Mouse (Mus musculus) forebrain, embryonic 12.5 days (tissue): ENCODE measurements around the gene Pqlc2. TPM values are rescaled to one million over a fixed set of nuclear protein-coding genes. Genes with fewer than 3 reads are reported as not detected.

Source experiments
- ATAC-seq: fragments of 200-750 bp; cut with Nextera tagmentation; 2 replicates; pipeline ENCODE4 v1.8.0; 2017; ENCODE audit warnings: moderate TSS enrichment; ENCODE audit not compliant: low FRiP score
- H3K27ac ChIP-seq: fragments of 300-500 bp; sonication (generic); 2 replicates; pipeline ENCODE4 v1.5.1; 2016; ENCODE audit warnings: mild to moderate bottlenecking
- H3K27me3 ChIP-seq: fragments of 300-500 bp; sonication (generic); 2 replicates; pipeline ENCODE4 v1.6.1; 2016; ENCODE audit warnings: mild to moderate bottlenecking
- H3K36me3 ChIP-seq: fragments of 300-500 bp; sonication (generic); replicated peaks from 2 replicates; pipeline ENCODE4 v1.6.1; 2016; ENCODE audit warnings: mild to moderate bottlenecking
- H3K4me1 ChIP-seq: fragments of 300-500 bp; sonication (generic); 2 replicates; pipeline ENCODE4 v1.6.1; 2016
- H3K4me2 ChIP-seq: fragments of 300-500 bp; sonication (generic); 2 replicates; pipeline ENCODE4 v1.6.1; 2016; ENCODE audit warnings: mild to moderate bottlenecking, moderate library complexity
- H3K4me3 ChIP-seq: fragments of 300-500 bp; sonication (generic); replicated peaks from 2 replicates; pipeline ENCODE4 v1.5.1; 2016; ENCODE audit warnings: mild to moderate bottlenecking
- H3K9ac ChIP-seq: fragments of 300-500 bp; sonication (generic); 2 replicates; pipeline ENCODE4 v1.6.1; 2016; ENCODE audit warnings: mild to moderate bottlenecking
- H3K9me3 ChIP-seq: fragments of 300-500 bp; sonication (generic); 2 replicates; pipeline ENCODE4 v1.6.1; 2016
- WGBS: fragments of 180-500 bp; shearing (Covaris S2); methylation state at CpG from one replicate; pipeline ENCODE4 v1.1.7; 2016; 5-methylcytosine and 5-hydroxymethylcytosine counted together
- polyA plus RNA-seq: library from polyadenylated mRNA; unstranded; fragments of >200 nt; fragmentation: Nextera tagmentation; extraction: Ambion mirVana; gene quantifications from 2 replicates; pipeline ENCODE4 v1.2.1, GENCODE M21; 2016

Gene Pqlc2
- 11.6 and 12.5 TPM in 2 replicates for polyA plus RNA-seq

DNA sequence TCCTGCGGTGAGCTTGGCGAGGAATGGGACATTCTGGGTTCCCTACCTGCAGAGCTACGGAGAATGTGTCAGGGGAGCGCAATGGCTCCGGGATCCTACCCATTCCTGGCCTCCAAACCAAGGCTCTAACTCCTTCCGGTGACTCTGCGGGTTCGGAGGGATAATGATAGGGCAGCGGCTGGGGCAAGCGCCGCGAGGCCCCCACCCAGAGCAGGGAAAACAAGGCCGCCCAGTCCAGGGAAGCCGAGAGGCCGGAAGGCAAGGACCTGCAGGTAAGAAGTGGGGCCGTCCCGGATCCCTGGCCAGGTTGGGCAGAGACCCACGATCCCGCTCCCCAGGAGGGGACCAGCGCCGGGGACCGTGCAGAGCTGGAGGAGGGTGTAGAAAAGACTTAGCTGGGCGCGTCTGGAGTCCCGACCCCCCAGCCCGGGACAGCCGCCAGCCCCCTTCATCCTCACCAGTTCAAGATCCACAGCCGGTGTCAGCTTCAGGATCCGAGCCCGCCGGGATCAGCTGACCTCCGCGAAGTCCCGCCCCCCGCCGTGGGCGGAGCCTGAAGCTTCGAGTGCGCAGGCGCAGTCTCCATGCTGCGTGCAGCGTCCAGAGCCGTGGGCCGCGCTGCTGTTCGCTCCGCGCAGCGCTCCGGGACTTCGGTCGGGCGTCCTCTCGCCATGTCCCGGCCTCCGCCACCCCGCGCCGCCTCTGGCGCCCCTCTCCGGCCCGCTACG is at the start of gene Pqlc2, which contains the start of gene Akr7a5:
Gene Pqlc2, minus strand, starts transcription at position 538 of the 728 bp plus-strand sequence.
Gene Akr7a5, plus strand, starts transcription at position 574 of the 728 bp plus-strand sequence.
- Histone ChIP-seq H3K27ac (peak within 1 kb of the TSS; percentile 69; the same call in 1 of the 2 replicates), H3K9me3 (no peaks in the 10 kb centered on the region), H3K4me1 (peaks cover 26% of the 10 kb centered on the region), H3K9ac (peak within 1 kb of the TSS; percentile 91), H3K4me3 (peak within 1 kb of the TSS; percentile 86), H3K36me3 (peaks cover 18% of the 10 kb centered on the region), H3K27me3 (peaks cover 5% of the 10 kb centered on the region; the same call in 1 of the 2 replicates), H3K4me2 (peak within 1 kb of the TSS; percentile 97)
- under 1% methylated on average over 63 of the region's 63 CpGs for WGBS
- peak; percentile 92 for ATAC-seq

DNA sequence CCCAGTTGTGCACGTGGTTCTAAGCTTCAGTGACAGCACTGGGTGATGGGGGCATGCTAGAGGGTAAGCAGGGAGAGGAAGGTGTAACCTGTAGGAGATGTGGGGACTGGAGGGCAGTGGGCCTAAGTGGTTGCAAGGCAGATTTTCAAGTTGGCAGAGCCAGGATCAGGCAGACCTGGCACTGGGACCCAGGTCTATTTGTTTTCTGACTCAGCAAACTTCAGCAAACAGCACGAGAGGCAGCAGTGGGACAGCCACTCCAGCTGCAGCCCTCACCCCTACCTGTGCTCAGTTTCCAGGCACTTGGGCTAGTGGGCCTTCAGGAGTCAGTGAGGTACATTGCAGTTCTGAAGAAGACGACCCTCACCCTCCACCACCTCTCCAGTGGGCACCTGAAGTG is 46.7 kb upstream of the Pqlc2 start:
- Histone ChIP-seq H3K4me1 (peaks cover 10% of the 10 kb centered on the region), H3K9ac (no peak overlapping the region), H3K27ac (no peak overlapping the region), H3K4me3 (no peak overlapping the region), H3K9me3 (no peaks in the 10 kb centered on the region), H3K36me3 (peaks cover 65% of the 10 kb centered on the region), H3K27me3 (no peaks in the 10 kb centered on the region), H3K4me2 (no peak overlapping the region)
- no peak for ATAC-seq
- WGBS: 96% methylated on average over 3 of the region's 3 CpGs

DNA sequence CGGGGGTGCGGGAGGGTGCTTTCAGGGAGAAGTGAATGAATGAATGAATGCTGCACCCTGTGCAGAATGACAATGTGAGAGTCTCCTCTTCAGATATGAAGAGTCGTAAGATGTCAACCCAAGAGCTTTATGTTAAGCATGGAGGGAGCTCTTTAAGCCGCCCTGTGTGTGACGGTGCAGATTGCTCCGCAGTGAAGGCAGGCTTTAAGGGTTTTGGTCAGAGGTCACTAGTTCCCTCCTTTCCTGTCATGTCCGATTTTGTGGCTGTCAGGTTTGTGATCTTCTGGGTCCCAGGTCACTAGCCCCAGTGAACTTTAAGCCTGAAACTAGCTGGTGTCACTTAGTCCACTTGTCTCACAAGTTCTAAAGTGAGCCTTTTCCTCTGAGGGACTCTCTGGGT is 42.3 kb upstream of the Pqlc2 start:
- H3K36me3 ChIP-seq: peaks cover 47% of the 10 kb centered on the region

GRCm38 (mm10) chr4:139351931-139352711 is 41.6 kb upstream of the Pqlc2 start, which contains the start of the genes Mrto4, Emc1 and Ubr4:
TSS of gene Mrto4 (minus strand) at chr4:139352576.
TSS of gene Emc1 (plus strand) at chr4:139352587.
TSS of gene Ubr4 (plus strand) at chr4:139352609.
- Histone ChIP-seq H3K9ac (peak within 1 kb of the TSS; percentile 79), H3K27me3 (no peaks in the 10 kb centered on the region), H3K4me3 (peak within 1 kb of the TSS; percentile 86), H3K4me2 (peak within 1 kb of the TSS; percentile 94), H3K4me1 (peaks cover 25% of the 10 kb centered on the region), H3K36me3 (peaks cover 47% of the 10 kb centered on the region), H3K27ac (peak within 1 kb of the TSS; percentile 97), H3K9me3 (no peaks in the 10 kb centered on the region)
- under 1% methylated on average over 64 of the region's 64 CpGs for WGBS
- peak; percentile 96 for ATAC-seq

More for the DNA sequence above, 42.3 kb upstream of the Pqlc2 start:
- Histone ChIP-seq H3K9ac (peak overlapping the region; percentile 79), H3K27ac (peak overlapping the region; percentile 97; the same call in 1 of the 2 replicates), H3K27me3 (no peaks in the 10 kb centered on the region), H3K9me3 (no peaks in the 10 kb centered on the region), H3K4me3 (peak overlapping the region; percentile 86), H3K4me1 (peaks cover 25% of the 10 kb centered on the region), H3K4me2 (peak overlapping the region; percentile 94)
- peak; percentile 14; the same call in 1 of the 2 replicates for ATAC-seq
- under 1% methylated on average over 7 of the region's 7 CpGs for WGBS

DNA sequence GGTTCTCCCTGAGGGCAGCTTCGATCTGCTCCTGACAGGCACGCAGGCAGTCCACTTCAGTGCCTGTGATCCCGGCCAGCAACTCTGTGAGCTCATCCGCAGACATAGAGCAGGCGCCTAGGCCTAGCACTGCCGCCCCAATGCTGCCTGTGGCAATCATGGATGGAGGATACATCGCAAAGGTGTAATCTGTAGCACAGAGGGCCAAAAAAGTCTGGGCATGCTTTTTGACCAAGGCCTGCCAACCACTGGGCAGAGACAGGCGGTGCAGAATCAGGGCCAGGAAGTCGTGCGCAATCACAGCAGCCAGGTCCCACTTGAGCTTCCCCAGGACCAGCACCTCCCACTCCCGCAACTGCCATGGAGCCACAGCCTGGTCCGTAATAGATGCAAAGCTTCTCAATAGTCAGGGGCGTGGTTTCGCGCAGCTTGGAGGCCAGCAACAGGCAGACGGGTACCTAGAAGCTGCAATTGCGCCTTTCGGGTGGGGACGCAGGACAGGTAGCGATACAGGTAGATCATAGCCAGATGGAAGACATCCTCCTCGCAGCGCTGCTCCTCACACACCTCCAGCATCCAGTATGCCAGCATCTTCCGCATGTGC is 35.0 kb upstream of the Pqlc2 start:
- H3K36me3 ChIP-seq: peaks cover 50% of the 10 kb centered on the region

DNA sequence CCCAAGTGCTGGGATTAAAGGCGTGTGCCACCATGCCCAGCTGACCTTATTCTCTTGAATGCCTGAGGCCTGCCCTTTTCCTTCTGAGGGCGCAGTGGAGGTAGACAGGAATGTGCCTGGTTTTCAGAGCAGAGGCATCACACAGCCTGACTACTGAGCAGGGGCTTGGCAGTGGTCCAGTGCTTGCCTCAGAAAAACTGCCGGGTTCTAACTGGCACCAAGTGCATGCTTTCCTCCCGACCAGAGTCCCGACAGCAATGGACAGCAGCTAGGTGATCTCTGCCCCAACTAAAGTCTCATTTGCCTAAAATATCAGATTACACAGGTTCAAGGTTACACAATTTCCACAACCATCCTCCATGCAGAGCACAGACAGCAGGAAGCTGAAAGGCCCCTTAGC is 33.2 kb upstream of the Pqlc2 start:
- Histone ChIP-seq H3K36me3 (peaks cover 35% of the 10 kb centered on the region), H3K9me3 (no peaks in the 10 kb centered on the region), H3K4me2 (no peak overlapping the region), H3K4me1 (no peaks in the 10 kb centered on the region), H3K27me3 (no peaks in the 10 kb centered on the region), H3K27ac (no peak overlapping the region), H3K4me3 (no peak overlapping the region), H3K9ac (no peak overlapping the region)
- ATAC-seq: no peak
- 77% methylated on average over 5 of the region's 5 CpGs for WGBS

More for the DNA sequence above, 35.0 kb upstream of the Pqlc2 start:
- 70% methylated on average over 23 of the region's 23 CpGs for WGBS
- Histone ChIP-seq H3K9me3 (no peaks in the 10 kb centered on the region), H3K27me3 (no peaks in the 10 kb centered on the region), H3K9ac (no peak overlapping the region), H3K4me1 (peaks cover 3% of the 10 kb centered on the region; the same call in 1 of the 2 replicates), H3K4me3 (no peak overlapping the region), H3K4me2 (no peak overlapping the region), H3K27ac (no peak overlapping the region)
- no peak for ATAC-seq

GRCm38 (mm10) chr4:139341556-139342233 is 31.2 kb upstream of the Pqlc2 start:
- no peak for ATAC-seq
- H3K9me3 ChIP-seq: no peaks in the 10 kb centered on the region
- WGBS: 73% methylated on average over 7 of the region's 7 CpGs
- H3K4me2 ChIP-seq: no peak overlapping the region
- H3K27me3 ChIP-seq: peaks cover 15% of the 10 kb centered on the region
- H3K9ac ChIP-seq: no peak overlapping the region
- peaks cover 15% of the 10 kb centered on the region for H3K36me3 ChIP-seq
- H3K27ac ChIP-seq: no peak overlapping the region
- no peak overlapping the region for H3K4me3 ChIP-seq
- H3K4me1 ChIP-seq: no peaks in the 10 kb centered on the region

- 80% methylated on average over 4 of the region's 4 CpGs for WGBS
- Histone ChIP-seq H3K9ac (no peak overlapping the region), H3K36me3 (peaks cover 7% of the 10 kb centered on the region), H3K27ac (no peak overlapping the region), H3K27me3 (peaks cover 17% of the 10 kb centered on the region), H3K4me3 (no peak overlapping the region), H3K4me2 (no peak overlapping the region), H3K9me3 (no peaks in the 10 kb centered on the region), H3K4me1 (no peaks in the 10 kb centered on the region)
- ATAC-seq: no peak
Observed at GRCm38 (mm10) chr4:139340835-139341234, 30.3 kb upstream of the Pqlc2 start.

- Histone ChIP-seq H3K9ac (no peak overlapping the region), H3K9me3 (no peaks in the 10 kb centered on the region), H3K36me3 (no peaks in the 10 kb centered on the region), H3K4me1 (no peaks in the 10 kb centered on the region), H3K27me3 (peaks cover 23% of the 10 kb centered on the region), H3K27ac (no peak overlapping the region), H3K4me2 (no peak overlapping the region), H3K4me3 (no peak overlapping the region)
- WGBS: 62% methylated on average over 33 of the region's 33 CpGs
- ATAC-seq: no peak
Observed at GRCm38 (mm10) chr4:139338145-139338544, 27.6 kb upstream of the Pqlc2 start.

GRCm38 (mm10) chr4:139336822-139337483 is 26.4 kb upstream of the Pqlc2 start:
- H3K9me3 ChIP-seq: no peaks in the 10 kb centered on the region
- 22% methylated on average over 24 of the region's 24 CpGs for WGBS
- H3K27ac ChIP-seq: no peak overlapping the region
- H3K27me3 ChIP-seq: peaks cover 23% of the 10 kb centered on the region
- no peaks in the 10 kb centered on the region for H3K4me1 ChIP-seq
- peak overlapping the region; percentile 29 for H3K4me2 ChIP-seq
- 0 out of 2 replicates have a peak overlapping the region, but pooled peaks have one; percentile 11 for H3K4me3 ChIP-seq
- no peak for ATAC-seq
- no peaks in the 10 kb centered on the region for H3K36me3 ChIP-seq
- peak overlapping the region; percentile 34; the same call in 1 of the 2 replicates for H3K9ac ChIP-seq

DNA sequence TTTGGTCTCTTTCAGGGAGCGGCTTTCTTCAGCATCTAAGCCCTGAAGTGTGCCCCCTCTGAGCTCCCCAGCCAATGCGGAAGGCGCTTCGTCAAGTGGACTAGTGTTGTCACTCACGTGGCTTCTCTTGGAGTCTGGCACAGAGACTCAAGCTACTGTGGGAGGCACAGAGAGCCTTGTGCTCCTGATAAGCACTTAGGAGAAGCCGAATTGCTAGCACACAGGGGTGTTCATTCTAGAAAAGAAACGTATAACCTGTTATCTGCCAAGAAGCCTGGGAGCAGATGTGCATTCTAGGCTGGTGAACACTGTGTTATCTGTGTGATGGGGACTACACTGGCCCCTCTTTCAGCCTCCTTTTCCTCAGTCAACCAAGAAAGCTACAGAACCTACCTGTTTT is 25.0 kb upstream of the Pqlc2 start:
- WGBS: 77% methylated on average over 7 of the region's 7 CpGs
- Histone ChIP-seq H3K9me3 (no peaks in the 10 kb centered on the region), H3K27ac (no peak overlapping the region), H3K27me3 (peaks cover 23% of the 10 kb centered on the region), H3K9ac (no peak overlapping the region), H3K4me2 (no peak overlapping the region), H3K4me1 (0 out of 2 replicates have a peak, but pooled peaks cover 4% of the 10 kb centered on the region), H3K4me3 (no peak overlapping the region), H3K36me3 (no peaks in the 10 kb centered on the region)
- ATAC-seq: no peak
